Mouse (Mus musculus) MEL (cell line): ENCODE measurements around the gene Olfr1323. TPM values are rescaled to one million over a fixed set of nuclear protein-coding genes. Genes with fewer than 3 reads are reported as not detected.

Source experiments
- DNase-seq: peaks from one replicate; pipeline ENCODE4 v3.0.0; 2011; ENCODE audit warnings: low read depth, low spot score
- H3K27ac ChIP-seq: 2 replicates; pipeline ENCODE4 v1.5.1; 2012; ENCODE audit warnings: low read depth, mild to moderate bottlenecking, control low read depth, low read length, moderate library complexity; ENCODE audit not compliant: control insufficient read depth
- H3K27me3 ChIP-seq, 2 experiments: fragments of 150-350 bp in 1 of 2; sonication (generic) in 1 of 2; 2 replicates each; pipeline ENCODE4 v1.6.1; 2012; ENCODE audit warnings: low read length in 2 of 2, mild to moderate bottlenecking in 2 of 2, improper control_type of control experiment in 1 of 2, moderate library complexity in 1 of 2; ENCODE audit not compliant: insufficient read depth in 2 of 2, control insufficient read depth in 1 of 2
- H3K36me3 ChIP-seq, 2 experiments: 2 replicates each; pipeline ENCODE4 v1.6.1; 2012 to 2014; ENCODE audit warnings: low read length in 2 of 2, improper control_type of control experiment in 1 of 2, inconsistent platforms in 1 of 2, mild to moderate bottlenecking in 1 of 2; ENCODE audit not compliant: insufficient read depth in 2 of 2, control insufficient read depth in 1 of 2
- H3K4me1 ChIP-seq, 2 experiments: fragments of 150-350 bp in 1 of 2; sonication (generic) in 1 of 2; 2 replicates each; pipeline ENCODE4 v1.6.1; 2012; ENCODE audit warnings: low read length in 2 of 2, improper control_type of control experiment in 1 of 2, mild to moderate bottlenecking in 1 of 2; ENCODE audit not compliant: insufficient read depth in 2 of 2, control insufficient read depth in 1 of 2
- H3K4me3 ChIP-seq, 2 experiments: fragments of 150-350 bp in 1 of 2; sonication (generic) in 1 of 2; 2 replicates each; pipeline ENCODE4 v1.5.1; 2012; ENCODE audit warnings: low read depth in 2 of 2, low read length in 2 of 2, mild to moderate bottlenecking in 2 of 2, moderate library complexity in 2 of 2, control low read depth in 1 of 2, improper control_type of control experiment in 1 of 2; ENCODE audit not compliant: control insufficient read depth in 1 of 2, insufficient read depth in 1 of 2
- H3K79me2 ChIP-seq: 2 replicates; pipeline ENCODE4 v1.6.1; 2012; ENCODE audit warnings: mild to moderate bottlenecking, low read length, moderate library complexity; ENCODE audit not compliant: control insufficient read depth, poor library complexity, insufficient read depth
- H3K9ac ChIP-seq: 2 replicates; pipeline ENCODE4 v1.6.1; 2012; ENCODE audit warnings: low read depth, mild to moderate bottlenecking, control low read depth, low read length, moderate library complexity; ENCODE audit not compliant: control insufficient read depth, poor library complexity, severe bottlenecking
- H3K9me3 ChIP-seq: fragments of 150-350 bp; sonication (generic); replicated peaks from 2 replicates; pipeline ENCODE4 v1.6.1; 2012; ENCODE audit warnings: mild to moderate bottlenecking, low read length, improper control_type of control experiment, moderate library complexity; ENCODE audit not compliant: insufficient read depth
- BHLHE40 ChIP-seq: IDR thresholded peaks from 2 replicates; pipeline ENCODE4 v1.6.1; 2012; ENCODE audit warnings: low read depth, mild to moderate bottlenecking, inconsistent platforms, low read length, improper control_type of control experiment, borderline replicate concordance
- CHD1 ChIP-seq: IDR thresholded peaks from 2 replicates; pipeline ENCODE4 v1.6.1; 2012; ENCODE audit warnings: low read depth, mild to moderate bottlenecking, inconsistent platforms, low read length, improper control_type of control experiment
- CTCF ChIP-seq, 3 experiments: IDR thresholded peaks in 2 of 3; conservative IDR thresholded peaks in 1 of 3; 2 replicates each; pipeline ENCODE4 v1.5.1; 2011 to 2012; ENCODE audit warnings: low read length in 3 of 3, low read depth in 2 of 3, mild to moderate bottlenecking in 2 of 3, improper control_type of control experiment in 1 of 3, inconsistent platforms in 1 of 3, mixed read lengths in 1 of 3, moderate library complexity in 1 of 3; ENCODE audit not compliant: control insufficient read depth in 1 of 3, insufficient read depth in 1 of 3, poor library complexity in 1 of 3, severe bottlenecking in 1 of 3
- EP300 ChIP-seq, 2 experiments: IDR thresholded peaks; 2 replicates each; pipeline ENCODE4 v1.6.1; 2011; ENCODE audit warnings: improper control_type of control experiment in 2 of 2, low read length in 2 of 2, low read depth in 1 of 2, mild to moderate bottlenecking in 1 of 2
- GABPA ChIP-seq: IDR thresholded peaks from 2 replicates; pipeline ENCODE4 v1.6.1; 2012; ENCODE audit warnings: low read depth, mild to moderate bottlenecking, inconsistent platforms, low read length, improper control_type of control experiment, moderate library complexity
- HCFC1 ChIP-seq: IDR thresholded peaks from 2 replicates; pipeline ENCODE4 v1.6.1; 2012; ENCODE audit warnings: low read depth, mild to moderate bottlenecking, inconsistent platforms, low read length, improper control_type of control experiment, moderate library complexity
- JUND ChIP-seq: IDR thresholded peaks from 2 replicates; pipeline ENCODE4 v1.6.1; 2011; ENCODE audit warnings: low read depth, mild to moderate bottlenecking, improper control_type of control experiment, low read length
- MAFK ChIP-seq: IDR thresholded peaks from 2 replicates; pipeline ENCODE4 v1.6.1; 2011; ENCODE audit warnings: low read depth, mild to moderate bottlenecking, low read length, improper control_type of control experiment, borderline replicate concordance
- MAX ChIP-seq: IDR thresholded peaks from 2 replicates; pipeline ENCODE4 v1.6.1; 2011; ENCODE audit warnings: low read length, improper control_type of control experiment
- MEF2A ChIP-seq: IDR thresholded peaks from 2 replicates; pipeline ENCODE4 v1.6.1; 2014; ENCODE audit warnings: low read depth, mild to moderate bottlenecking, inconsistent platforms, low read length, improper control_type of control experiment; ENCODE audit not compliant: poor library complexity, insufficient replicate concordance, severe bottlenecking; ENCODE audit errors: extremely low read depth
- MYC ChIP-seq: IDR thresholded peaks from 2 replicates; pipeline ENCODE4 v1.6.1; 2011; ENCODE audit warnings: low read depth, mild to moderate bottlenecking, low read length, improper control_type of control experiment, moderate library complexity
- NELFE ChIP-seq: IDR thresholded peaks from 2 replicates; pipeline ENCODE4 v1.6.1; 2011; ENCODE audit warnings: low read depth, low read length, improper control_type of control experiment
- POLR2A ChIP-seq, 2 experiments: IDR thresholded peaks; 2 replicates each; pipeline ENCODE4 v1.6.1; 2011 to 2012; ENCODE audit warnings: low read length in 2 of 2, mild to moderate bottlenecking in 2 of 2, control low read depth in 1 of 2, improper control_type of control experiment in 1 of 2, low read depth in 1 of 2, moderate library complexity in 1 of 2; ENCODE audit not compliant: control insufficient read depth in 1 of 2, insufficient read depth in 1 of 2, poor library complexity in 1 of 2
- POLR2AphosphoS5 ChIP-seq: IDR thresholded peaks from 2 replicates; pipeline ENCODE4 v1.6.1; 2012; ENCODE audit warnings: low read depth, borderline replicate concordance, mild to moderate bottlenecking, inconsistent platforms, low read length, moderate library complexity, mixed read lengths
- RCOR1 ChIP-seq: IDR thresholded peaks from 2 replicates; pipeline ENCODE4 v1.6.1; 2012; ENCODE audit warnings: low read depth, mild to moderate bottlenecking, inconsistent platforms, low read length, improper control_type of control experiment
- SIN3A ChIP-seq: IDR thresholded peaks from 2 replicates; pipeline ENCODE4 v1.6.1; 2012; ENCODE audit warnings: low read length, improper control_type of control experiment, inconsistent platforms
- SMC3 ChIP-seq: IDR thresholded peaks from 2 replicates; pipeline ENCODE4 v1.6.1; 2011; ENCODE audit warnings: low read depth, low read length, improper control_type of control experiment
- TAL1 ChIP-seq: IDR thresholded peaks from 2 replicates; pipeline ENCODE4 v1.6.1; 2012; ENCODE audit warnings: mild to moderate bottlenecking, inconsistent platforms, low read length, moderate library complexity, mixed read lengths
- UBTF ChIP-seq: IDR thresholded peaks from 2 replicates; pipeline ENCODE4 v1.6.1; 2012; ENCODE audit warnings: low read depth, mild to moderate bottlenecking, inconsistent platforms, low read length, improper control_type of control experiment, moderate library complexity, borderline replicate concordance; ENCODE audit not compliant: insufficient read depth
- USF1 ChIP-seq: IDR thresholded peaks from 2 replicates; pipeline ENCODE4 v1.6.1; 2014; ENCODE audit warnings: low read depth, mild to moderate bottlenecking, inconsistent platforms, low read length, improper control_type of control experiment, moderate library complexity
- ZNF384 ChIP-seq: IDR thresholded peaks from 2 replicates; pipeline ENCODE4 v1.6.1; 2012; ENCODE audit warnings: low read depth, mild to moderate bottlenecking, inconsistent platforms, low read length, improper control_type of control experiment
- polyA plus RNA-seq, 2 experiments: library from polyadenylated mRNA; stranded (reverse) in 1 of 2; unstranded in 1 of 2; fragments of >175 nt in 1 of 2; fragments of >200 nt in 1 of 2; gene quantifications; 2 replicates each; pipeline versions ENCODE4 v1.2.1 to v1.2.4; 2012; ENCODE audit warnings: low replicate concordance in 2 of 2, low read depth in 1 of 2; ENCODE audit not compliant: insufficient read length in 2 of 2, insufficient read depth in 1 of 2, missing spikeins in 1 of 2
- total RNA-seq: library from RNA; depleted of rRNA; stranded (reverse); fragments of 300-350 nt; gene quantifications from 2 replicates; pipeline ENCODE4 v1.2.3, GENCODE M21; 2012; rRNA removed

Gene Olfr1323
- total RNA-seq (not detected in 2 replicates), polyA plus RNA-seq (not detected)

DNA sequence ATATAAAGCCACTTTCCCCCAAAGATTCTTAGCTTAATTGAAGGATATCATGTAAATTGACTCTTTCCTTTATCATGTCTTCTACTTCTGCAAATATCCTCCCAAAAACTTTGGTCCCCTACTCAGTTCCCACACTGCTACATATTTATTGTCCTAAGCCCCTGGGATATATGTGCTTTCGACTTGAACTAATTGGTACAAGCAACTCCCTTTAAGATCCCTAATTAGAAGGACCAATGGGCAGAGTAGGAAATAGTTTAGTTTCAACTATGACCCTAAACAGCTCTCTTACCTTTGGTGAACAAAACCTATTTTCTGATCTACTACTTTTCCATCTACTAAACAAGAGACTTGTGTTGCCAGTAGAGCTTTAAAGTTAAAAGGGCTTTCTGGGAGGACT is at the start of gene Olfr1323:
Gene Olfr1323, minus strand, starts transcription at position 101 of the 400 bp plus-strand sequence.
- Histone ChIP-seq H3K79me2 (no peaks in the 10 kb centered on the region), H3K4me1 (no peaks in the 10 kb centered on the region), H3K4me3 (no peak within 1 kb of the TSS), H3K9me3 (no peaks in the 10 kb centered on the region), H3K36me3 (no peaks in the 10 kb centered on the region), H3K27ac (no peak within 1 kb of the TSS), H3K9ac (no peak within 1 kb of the TSS), H3K27me3 (no peaks in the 10 kb centered on the region)
- TF ChIP-seq MAX (no peak), CHD1 (no peak), HCFC1 (no peak), USF1 (no peak), ZNF384 (no peak), BHLHE40 (no peak), MEF2A (no peak), MAFK (no peak), MYC (no peak), TAL1 (no peak), UBTF (no peak), CTCF (IDR thresholded peaks at IDR 0.05 in 2 of 3, conservative IDR thresholded peaks at IDR 0.05 in 1 of 3; ENCODE audit: control insufficient read depth in 1 of 3, insufficient read depth in 1 of 3, low read depth in 2 of 3, low read length in 3 of 3, poor library complexity in 1 of 3, severe bottlenecking in 1 of 3) (no peak), SIN3A (no peak)
- DNase-seq: no peak

DNA sequence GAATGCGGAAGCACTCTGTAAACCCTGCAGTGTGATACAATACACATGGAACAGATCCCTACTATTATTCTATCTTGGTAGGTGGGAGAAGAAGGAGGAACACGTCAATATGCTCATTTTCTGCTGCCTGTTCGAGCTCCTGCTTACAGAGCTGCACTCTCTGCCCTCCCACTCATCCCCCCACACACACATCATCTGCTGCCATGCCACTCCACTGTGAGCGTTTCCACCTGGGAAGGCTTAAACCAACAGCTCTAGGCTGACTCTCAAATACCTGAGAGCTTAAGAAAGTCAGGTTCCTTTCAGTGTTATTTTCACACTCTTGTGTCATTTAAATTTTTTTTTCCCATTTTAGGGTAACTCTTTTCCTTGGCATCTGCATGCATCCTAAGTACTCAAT is 6.9 kb downstream of the Olfr1323 start:
- no peaks in the 10 kb centered on the region for H3K27me3 ChIP-seq
- no peaks in the 10 kb centered on the region for H3K79me2 ChIP-seq
- DNase-seq: no peak
- H3K9me3 ChIP-seq: no peaks in the 10 kb centered on the region
- H3K36me3 ChIP-seq: no peaks in the 10 kb centered on the region
- no peak overlapping the region for H3K27ac ChIP-seq
- TF ChIP-seq MAFK (no peak), NELFE (no peak), RCOR1 (no peak), POLR2AphosphoS5 (no peak), MYC (no peak), EP300 (IDR thresholded peaks at IDR 0.05; ENCODE audit: low read depth in 1 of 2, low read length in 2 of 2) (no peak), USF1 (no peak), SMC3 (no peak), POLR2A (IDR thresholded peaks at IDR 0.05; ENCODE audit: control insufficient read depth in 1 of 2, insufficient read depth in 1 of 2, low read depth in 1 of 2, low read length in 2 of 2, poor library complexity in 1 of 2) (no peak), GABPA (no peak), JUND (no peak)
- no peak overlapping the region for H3K9ac ChIP-seq
- H3K4me3 ChIP-seq: no peak overlapping the region
- no peaks in the 10 kb centered on the region for H3K4me1 ChIP-seq

Other genes starting within 250 kb of the Olfr1323 start
- gene Igsf1, start 221.6 kb downstream of the Olfr1323 start, total RNA-seq: not detected in 2 replicates
- gene Igsf1, start 221.6 kb downstream of the Olfr1323 start, polyA plus RNA-seq: not detected
- gene Olfr1322, start 127.9 kb downstream of the Olfr1323 start, total RNA-seq: not detected in 2 replicates
- under 1 TPM in 1 of 2 experiments, not detected in 1; 0.06 TPM for gene Olfr1322, start 127.9 kb downstream of the Olfr1323 start, polyA plus RNA-seq